Mouse (Mus musculus): ENCODE measurements around the gene Mdm2.
A peak's percentile ranks its signal among the peaks of the same experiment; 100 is the strongest.

Gene Mdm2

GRCm38 (mm10) chr10:117680868-117681513 is 29.6 kb downstream of the Mdm2 start:
- DNase-seq: no peak

GRCm38 (mm10) chr10:117679963-117680473 is 30.5 kb downstream of the Mdm2 start:
- DNase-seq: no peak

GRCm38 (mm10) chr10:117679029-117679686 is 31.4 kb downstream of the Mdm2 start:
- no peak for DNase-seq

GRCm38 (mm10) chr10:117678357-117678756 is 32.2 kb downstream of the Mdm2 start:
- DNase-seq: no peak

- no peak for DNase-seq
Measured at GRCm38 (mm10) chr10:117677494-117678236, 32.9 kb downstream of the Mdm2 start.

- peak; percentile 67 for DNase-seq
Measured at GRCm38 (mm10) chr10:117676644-117677313, 33.8 kb downstream of the Mdm2 start.

- DNase-seq: peak; percentile 66
Measured at GRCm38 (mm10) chr10:117676036-117676643, 34.4 kb downstream of the Mdm2 start.

GRCm38 (mm10) chr10:117675096-117676035 is 35.2 kb downstream of the Mdm2 start:
- DNase-seq: peak; percentile 76

GRCm38 (mm10) chr10:117674359-117675019 is 36.1 kb downstream of the Mdm2 start:
- no peak for DNase-seq

GRCm38 (mm10) chr10:117673913-117674312 is 36.6 kb downstream of the Mdm2 start:
- DNase-seq: no peak

GRCm38 (mm10) chr10:117672693-117673092 is 37.9 kb downstream of the Mdm2 start:
- peak; percentile 15 for DNase-seq

- DNase-seq: no peak
Measured at GRCm38 (mm10) chr10:117671930-117672666, 38.5 kb downstream of the Mdm2 start.

- no peak for DNase-seq
Measured at GRCm38 (mm10) chr10:117671266-117671665, 39.3 kb downstream of the Mdm2 start.

GRCm38 (mm10) chr10:117670791-117671190 is 39.8 kb downstream of the Mdm2 start:
- no peak for DNase-seq

GRCm38 (mm10) chr10:117670092-117670491 is 40.5 kb downstream of the Mdm2 start:
- DNase-seq: no peak

GRCm38 (mm10) chr10:117669449-117670090 is 41.0 kb downstream of the Mdm2 start:
- no peak for DNase-seq

GRCm38 (mm10) chr10:117668546-117669300 is 41.8 kb downstream of the Mdm2 start:
- no peak for DNase-seq

GRCm38 (mm10) chr10:117667663-117668507 is 42.7 kb downstream of the Mdm2 start:
- DNase-seq: no peak
